Mouse (Mus musculus): ENCODE results near the gene Lrmda. TPM values are rescaled to one million over a fixed set of nuclear protein-coding genes. Genes with fewer than 3 reads are reported as not detected.

The Lrmda gene
- polyA plus RNA-seq, 1 experiment: 0.51 TPM

GRCm38 (mm10) chr14:22643494-22643893, 624.0 kb downstream of the Lrmda start:
- TF ChIP-seq CTCF (IDR thresholded peaks at IDR 0.05; ENCODE audit: borderline replicate concordance, control insufficient read depth, extremely low read depth, insufficient read depth, low read length, poor library complexity): no peak
- TF ChIP-seq POLR2A (IDR thresholded peaks at IDR 0.05; ENCODE audit: control insufficient read depth, extremely low read depth, insufficient read depth, low read length, poor library complexity): no peak
- Histone ChIP-seq H3K4me1 (replicated peaks; ENCODE audit: control insufficient read depth, insufficient read depth, low read length) (no peaks in the 10 kb centered on the region), H3K27me3 (ENCODE audit: control insufficient read depth, insufficient read depth, low read length) (no peaks in the 10 kb centered on the region), H3K4me3 (ENCODE audit: control insufficient read depth, insufficient read depth, low read length) (no peak overlapping the region), H3K27ac (ENCODE audit: control insufficient read depth, insufficient read depth, low read length) (no peak overlapping the region), H3K36me3 (ENCODE audit: control insufficient read depth, insufficient read depth, low read length) (no peaks in the 10 kb centered on the region)
- DNase-seq: no peak
- 53% methylated on average over 4 of the region's 4 CpGs for WGBS

GRCm38 (mm10) chr14:22647879-22648611, 628.5 kb downstream of the Lrmda start:
- WGBS: 88% methylated on average over 9 of the region's 9 CpGs
- no peaks in the 10 kb centered on the region for H3K36me3 ChIP-seq (ENCODE audit: control insufficient read depth, insufficient read depth, low read length)
- H3K4me3 ChIP-seq (ENCODE audit: control insufficient read depth, insufficient read depth, low read length): no peak overlapping the region
- TF ChIP-seq CTCF (IDR thresholded peaks at IDR 0.05; ENCODE audit: borderline replicate concordance, control insufficient read depth, extremely low read depth, insufficient read depth, low read length, poor library complexity): no peak
- TF ChIP-seq POLR2A (IDR thresholded peaks at IDR 0.05; ENCODE audit: control insufficient read depth, extremely low read depth, insufficient read depth, low read length, poor library complexity): no peak
- H3K27me3 ChIP-seq (ENCODE audit: control insufficient read depth, insufficient read depth, low read length): no peaks in the 10 kb centered on the region
- H3K27ac ChIP-seq (ENCODE audit: control insufficient read depth, insufficient read depth, low read length): no peak overlapping the region
- no peaks in the 10 kb centered on the region for H3K4me1 ChIP-seq (replicated peaks; ENCODE audit: control insufficient read depth, insufficient read depth, low read length)
- no peak for DNase-seq

- Histone ChIP-seq H3K27me3 (ENCODE audit: control insufficient read depth, insufficient read depth, low read length) (no peaks in the 10 kb centered on the region), H3K27ac (ENCODE audit: control insufficient read depth, insufficient read depth, low read length) (no peak overlapping the region), H3K4me1 (replicated peaks; ENCODE audit: control insufficient read depth, insufficient read depth, low read length) (no peaks in the 10 kb centered on the region), H3K36me3 (ENCODE audit: control insufficient read depth, insufficient read depth, low read length) (no peaks in the 10 kb centered on the region), H3K4me3 (ENCODE audit: control insufficient read depth, insufficient read depth, low read length) (no peak overlapping the region)
- TF ChIP-seq POLR2A (IDR thresholded peaks at IDR 0.05; ENCODE audit: control insufficient read depth, extremely low read depth, insufficient read depth, low read length, poor library complexity) (no peak), CTCF (IDR thresholded peaks at IDR 0.05; ENCODE audit: borderline replicate concordance, control insufficient read depth, extremely low read depth, insufficient read depth, low read length, poor library complexity) (no peak)
- WGBS: 24% methylated on average over 5 of the region's 5 CpGs
- DNase-seq: no peak
Observed at GRCm38 (mm10) chr14:22649411-22649911, 629.9 kb downstream of the Lrmda start.

- H3K4me3 ChIP-seq (ENCODE audit: control insufficient read depth, insufficient read depth, low read length): no peak overlapping the region
- WGBS: 85% methylated on average over 17 of the region's 17 CpGs
- H3K27ac ChIP-seq (ENCODE audit: control insufficient read depth, insufficient read depth, low read length): no peak overlapping the region
Observed at GRCm38 (mm10) chr14:22649985-22650984, 630.8 kb downstream of the Lrmda start.

GRCm38 (mm10) chr14:22651131-22651952, 631.8 kb downstream of the Lrmda start:
- no peak for TF ChIP-seq CTCF (IDR thresholded peaks at IDR 0.05; ENCODE audit: borderline replicate concordance, control insufficient read depth, extremely low read depth, insufficient read depth, low read length, poor library complexity)
- no peak for TF ChIP-seq POLR2A (IDR thresholded peaks at IDR 0.05; ENCODE audit: control insufficient read depth, extremely low read depth, insufficient read depth, low read length, poor library complexity)
- H3K4me3 ChIP-seq (ENCODE audit: control insufficient read depth, insufficient read depth, low read length): no peak overlapping the region
- WGBS: 84% methylated on average over 14 of the region's 14 CpGs
- H3K36me3 ChIP-seq (ENCODE audit: control insufficient read depth, insufficient read depth, low read length): no peaks in the 10 kb centered on the region
- H3K4me1 ChIP-seq (replicated peaks; ENCODE audit: control insufficient read depth, insufficient read depth, low read length): no peaks in the 10 kb centered on the region
- no peak for DNase-seq
- H3K27me3 ChIP-seq (ENCODE audit: control insufficient read depth, insufficient read depth, low read length): no peaks in the 10 kb centered on the region
- no peak overlapping the region for H3K27ac ChIP-seq (ENCODE audit: control insufficient read depth, insufficient read depth, low read length)

More at GRCm38 (mm10) chr14:22649985-22650984, 630.8 kb downstream of the Lrmda start:
- Histone ChIP-seq H3K4me1 (replicated peaks; ENCODE audit: control insufficient read depth, insufficient read depth, low read length) (no peaks in the 10 kb centered on the region), H3K36me3 (ENCODE audit: control insufficient read depth, insufficient read depth, low read length) (no peaks in the 10 kb centered on the region), H3K27me3 (ENCODE audit: control insufficient read depth, insufficient read depth, low read length) (no peaks in the 10 kb centered on the region)
- DNase-seq: no peak
- TF ChIP-seq POLR2A (IDR thresholded peaks at IDR 0.05; ENCODE audit: control insufficient read depth, extremely low read depth, insufficient read depth, low read length, poor library complexity): no peak
- TF ChIP-seq CTCF (IDR thresholded peaks at IDR 0.05; ENCODE audit: borderline replicate concordance, control insufficient read depth, extremely low read depth, insufficient read depth, low read length, poor library complexity): no peak
